Mouse (Mus musculus) adrenal gland, postnatal 36 days (tissue): ENCODE results near the gene Pign. TPM values are rescaled to one million over a fixed set of nuclear protein-coding genes. Genes with fewer than 3 reads are reported as not detected.

Source experiments
- DNase-seq, 2 experiments: peaks; one replicate each; pipeline ENCODE4 v3.0.0; 2021; ENCODE audit warnings: mixed read lengths in 1 of 2
- long read RNA-seq, 2 experiments: library from polyadenylated mRNA; stranded (forward); transcript quantifications; one replicate each; pipeline ENCODE4 v2.0.0; 2021; ENCODE audit warnings: borderline sequencing depth in 2 of 2
- total RNA-seq, 2 experiments: library from RNA; stranded (reverse); gene quantifications; 2 replicates each; pipeline ENCODE4 v1.2.3; 2021

The Pign gene
- 10 to 100 TPM; 38.8 to 43.8 TPM for total RNA-seq
- long read RNA-seq, experiment 1, partial matches to known transcripts: 2 of 2 reads
- long read RNA-seq, experiment 1, other reads (novel, unspliced or antisense): 0 of 2 reads
- long read RNA-seq, experiment 2, partial matches to known transcripts: 1 of 3 reads
- long read RNA-seq, experiment 2, other reads (novel, unspliced or antisense): 2 of 3 reads

GRCm38 (mm10) chr1:105663171-105663961 lies at the start of gene Pign, which contains the start of gene Relch:
TSS of gene Pign (minus strand) at chr1:105663677.
TSS of gene Relch (plus strand) at chr1:105663861.
- DNase-seq: peak; percentile 98 to 99

GRCm38 (mm10) chr1:105712822-105713221 lies 49.3 kb upstream of the Pign start:
- DNase-seq: no peak

GRCm38 (mm10) chr1:105711227-105711626 lies 47.8 kb upstream of the Pign start:
- peak; percentile 15 to 44 for DNase-seq

GRCm38 (mm10) chr1:105709415-105709814 lies 45.9 kb upstream of the Pign start:
- no peak for DNase-seq

- DNase-seq: no peak
Observed at GRCm38 (mm10) chr1:105700984-105701530, 37.6 kb upstream of the Pign start.

GRCm38 (mm10) chr1:105695581-105695980 lies 32.1 kb upstream of the Pign start:
- DNase-seq: no peak

GRCm38 (mm10) chr1:105685501-105685900 lies 22.0 kb upstream of the Pign start:
- DNase-seq: peak in 1 of 2 experiments; percentile 13

GRCm38 (mm10) chr1:105680587-105680986 lies 17.1 kb upstream of the Pign start:
- peak; percentile 26 to 40 for DNase-seq

- DNase-seq: peak; percentile 6 to 41
Observed at GRCm38 (mm10) chr1:105674763-105675162, 11.3 kb upstream of the Pign start.

GRCm38 (mm10) chr1:105669700-105670099 lies 6.2 kb upstream of the Pign start:
- DNase-seq: no peak

GRCm38 (mm10) chr1:105663962-105664812 lies 710 bp upstream of the Pign start:
- peak in 1 of 2 experiments; percentile 27 for DNase-seq

GRCm38 (mm10) chr1:105662820-105663170 lies 682 bp downstream of the Pign start:
- no peak for DNase-seq

GRCm38 (mm10) chr1:105660015-105660414 lies 3.5 kb downstream of the Pign start:
- peak in 1 of 2 experiments; percentile 44 for DNase-seq

GRCm38 (mm10) chr1:105653981-105654380 lies 9.5 kb downstream of the Pign start:
- DNase-seq: no peak

GRCm38 (mm10) chr1:105650650-105651049 lies 12.8 kb downstream of the Pign start:
- no peak for DNase-seq

- DNase-seq: no peak
Observed at GRCm38 (mm10) chr1:105644093-105644492, 19.4 kb downstream of the Pign start.

GRCm38 (mm10) chr1:105630481-105630880 lies 33.0 kb downstream of the Pign start:
- DNase-seq: no peak

- no peak for DNase-seq
Observed at GRCm38 (mm10) chr1:105589673-105590072, 73.8 kb downstream of the Pign start.

GRCm38 (mm10) chr1:105588697-105589096 lies 74.8 kb downstream of the Pign start:
- no peak for DNase-seq

- DNase-seq: no peak
Observed at GRCm38 (mm10) chr1:105582800-105583199, 80.7 kb downstream of the Pign start.

- DNase-seq: no peak
Observed at GRCm38 (mm10) chr1:105580909-105581308, 82.6 kb downstream of the Pign start.

GRCm38 (mm10) chr1:105566051-105566450 lies 97.4 kb downstream of the Pign start:
- no peak for DNase-seq
